Mouse (Mus musculus) thymus, adult 2 months (tissue): ENCODE results near the gene Kctd21.

Source experiments
- CTCF ChIP-seq: fragments of 200-500 bp; IDR thresholded peaks from 2 replicates; pipeline ENCODE4 v1.5.1; 2012; ENCODE audit warnings: mild to moderate bottlenecking, control low read depth, low read length, moderate library complexity, borderline replicate concordance; ENCODE audit not compliant: control insufficient read depth, poor library complexity, insufficient read depth; ENCODE audit errors: extremely low read depth
- POLR2A ChIP-seq: fragments of 200-500 bp; IDR thresholded peaks from 2 replicates; pipeline ENCODE4 v1.6.1; 2012; ENCODE audit warnings: mild to moderate bottlenecking, low read length, control low read depth, moderate library complexity; ENCODE audit not compliant: control insufficient read depth, poor library complexity, insufficient read depth; ENCODE audit errors: extremely low read depth

DNA sequence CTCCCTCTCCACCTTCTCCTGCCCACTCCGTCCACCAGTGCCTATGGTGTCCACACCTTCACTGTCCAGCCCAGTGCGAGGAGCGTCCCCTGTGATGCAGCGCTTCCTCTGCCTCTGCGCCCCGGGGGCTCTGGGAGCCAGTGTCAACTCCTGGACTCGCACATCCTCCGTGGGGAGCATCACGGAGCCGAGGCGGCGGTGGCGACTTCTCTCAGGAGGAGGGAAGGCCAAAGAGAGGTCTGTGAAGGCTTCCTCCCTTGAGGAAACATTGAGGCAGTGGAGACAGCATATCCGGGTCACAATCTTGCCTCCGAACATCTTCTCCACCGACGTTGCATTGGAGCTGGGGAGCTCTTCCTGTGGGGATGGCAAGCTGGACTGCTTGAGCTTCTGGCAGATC lies 19.9 kb upstream of the Kctd21 start:
- TF ChIP-seq CTCF (no peak), POLR2A (no peak)
